Mouse (Mus musculus) CH12.LX (cell line): Measurements from ENCODE around the gene Zfp61. TPM values are rescaled to one million over a fixed set of nuclear protein-coding genes. Genes with fewer than 3 reads are reported as not detected.

Source experiments
- DNase-seq: peaks from one replicate; pipeline ENCODE4 v3.0.0-alpha.2; 2013; ENCODE audit errors: extremely low read depth
- H3K27ac ChIP-seq: 2 replicates; pipeline ENCODE4 v1.5.1; 2012; ENCODE audit warnings: low read depth, mild to moderate bottlenecking, control low read depth, moderate library complexity; ENCODE audit not compliant: insufficient read depth
- H3K27me3 ChIP-seq: replicated peaks from 2 replicates; pipeline ENCODE3; 2012; ENCODE audit warnings: inconsistent platforms
- H3K36me3 ChIP-seq, 2 experiments: replicated peaks in 1 of 2; 2 replicates each; pipeline versions ENCODE3 to v1.6.1; 2012; ENCODE audit warnings: inconsistent platforms in 1 of 2, low read length in 1 of 2, mild to moderate bottlenecking in 1 of 2, mixed read lengths in 1 of 2, moderate library complexity in 1 of 2; ENCODE audit not compliant: control insufficient read depth in 1 of 2, insufficient read depth in 1 of 2
- H3K4me1 ChIP-seq, 2 experiments: 2 replicates each; pipeline ENCODE4 v1.6.1; 2012; ENCODE audit warnings: inconsistent platforms in 1 of 2, moderate library complexity in 1 of 2; ENCODE audit not compliant: insufficient read depth in 2 of 2, control insufficient read depth in 1 of 2
- H3K4me2 ChIP-seq: 2 replicates; pipeline ENCODE4 v1.6.1; 2012; ENCODE audit warnings: low read depth, mild to moderate bottlenecking, control low read depth; ENCODE audit not compliant: poor library complexity, insufficient read depth, severe bottlenecking
- H3K4me3 ChIP-seq, 3 experiments: fragments of 150-350 bp in 1 of 3; sonication (generic) in 1 of 3; replicated peaks in 1 of 3; 2 replicates each; pipeline versions ENCODE3 to v1.5.1; 2011 to 2012; ENCODE audit warnings: low read depth in 2 of 3, low read length in 2 of 3, mild to moderate bottlenecking in 2 of 3, moderate library complexity in 2 of 3, control low read depth in 1 of 3, improper control_type of control experiment in 1 of 3, inconsistent platforms in 1 of 3, mixed read lengths in 1 of 3; ENCODE audit not compliant: poor library complexity in 1 of 3
- H3K79me2 ChIP-seq: replicated peaks from 2 replicates; pipeline ENCODE4 v1.6.1; 2012; ENCODE audit warnings: mild to moderate bottlenecking, moderate library complexity; ENCODE audit not compliant: control insufficient read depth, poor library complexity, insufficient read depth, severe bottlenecking; ENCODE audit errors: extremely low read depth
- H3K9ac ChIP-seq: 2 replicates; pipeline ENCODE4 v1.6.1; 2012; ENCODE audit warnings: low read depth, mild to moderate bottlenecking, control low read depth, moderate library complexity; ENCODE audit not compliant: insufficient read depth
- H3K9me3 ChIP-seq: replicated peaks from 2 replicates; pipeline ENCODE3; 2012; ENCODE audit warnings: low read length, inconsistent platforms, mixed read lengths
- CHD1 ChIP-seq: IDR thresholded peaks from 2 replicates; pipeline ENCODE4 v1.6.1; 2012; ENCODE audit warnings: low read depth, low read length, improper control_type of control experiment, inconsistent platforms
- CTCF ChIP-seq, 2 experiments: IDR thresholded peaks in 1 of 2; conservative IDR thresholded peaks in 1 of 2; 2 replicates each; pipeline ENCODE4 v1.5.1; 2011 to 2012; ENCODE audit warnings: low read depth in 2 of 2, low read length in 2 of 2, improper control_type of control experiment in 1 of 2, inconsistent platforms in 1 of 2, mild to moderate bottlenecking in 1 of 2, moderate library complexity in 1 of 2
- ELF1 ChIP-seq: IDR thresholded peaks from 2 replicates; pipeline ENCODE4 v1.6.1; 2014; ENCODE audit warnings: low read depth, mild to moderate bottlenecking, inconsistent platforms, low read length, improper control_type of control experiment
- EP300 ChIP-seq: IDR thresholded peaks from 2 replicates; pipeline ENCODE4 v1.6.1; 2011; ENCODE audit warnings: low read length, improper control_type of control experiment
- ETS1 ChIP-seq: conservative IDR thresholded peaks from 2 replicates; pipeline ENCODE4 v1.6.1; 2012; ENCODE audit warnings: low read depth, mild to moderate bottlenecking, inconsistent platforms, low read length, improper control_type of control experiment, moderate library complexity
- GABPA ChIP-seq: IDR thresholded peaks from 2 replicates; pipeline ENCODE4 v1.6.1; 2012; ENCODE audit warnings: low read depth, low read length, improper control_type of control experiment, inconsistent platforms; ENCODE audit not compliant: insufficient replicate concordance
- HCFC1 ChIP-seq: IDR thresholded peaks from 2 replicates; pipeline ENCODE4 v1.6.1; 2012; ENCODE audit warnings: low read depth, mild to moderate bottlenecking, inconsistent platforms, low read length, improper control_type of control experiment
- IRF4 ChIP-seq: IDR thresholded peaks from 2 replicates; pipeline ENCODE4 v1.6.1; 2014; ENCODE audit warnings: low read depth, mild to moderate bottlenecking, inconsistent platforms, low read length, improper control_type of control experiment
- JUN ChIP-seq: IDR thresholded peaks from 2 replicates; pipeline ENCODE4 v1.6.1; 2011; ENCODE audit warnings: low read depth, mild to moderate bottlenecking, low read length, improper control_type of control experiment, moderate library complexity; ENCODE audit not compliant: insufficient read depth
- JUND ChIP-seq: conservative IDR thresholded peaks from 2 replicates; pipeline ENCODE4 v1.6.1; 2011; ENCODE audit warnings: low read depth, low read length, improper control_type of control experiment
- KAT2A ChIP-seq: IDR thresholded peaks from 2 replicates; pipeline ENCODE4 v1.6.1; 2012; ENCODE audit warnings: low read length, improper control_type of control experiment, inconsistent platforms; ENCODE audit not compliant: insufficient replicate concordance
- MAFK ChIP-seq: IDR thresholded peaks from 2 replicates; pipeline ENCODE4 v1.6.1; 2011; ENCODE audit warnings: low read length, improper control_type of control experiment; ENCODE audit not compliant: insufficient replicate concordance
- MAX ChIP-seq: IDR thresholded peaks from 2 replicates; pipeline ENCODE4 v1.6.1; 2011; ENCODE audit warnings: low read length, improper control_type of control experiment
- MXI1 ChIP-seq: IDR thresholded peaks from 2 replicates; pipeline ENCODE4 v1.6.1; 2011; ENCODE audit warnings: mild to moderate bottlenecking, low read depth, low read length, improper control_type of control experiment
- MYC ChIP-seq: IDR thresholded peaks from 2 replicates; pipeline ENCODE4 v1.6.1; 2011; ENCODE audit warnings: low read depth, mild to moderate bottlenecking, improper control_type of control experiment, low read length
- NELFE ChIP-seq: IDR thresholded peaks from 2 replicates; pipeline ENCODE4 v1.6.1; 2011; ENCODE audit warnings: low read depth, low read length, improper control_type of control experiment
- NRF1 ChIP-seq: IDR thresholded peaks from 2 replicates; pipeline ENCODE4 v1.6.1; 2014; ENCODE audit warnings: low read depth, mild to moderate bottlenecking, inconsistent platforms, low read length, improper control_type of control experiment, moderate library complexity
- PAX5 ChIP-seq: IDR thresholded peaks from 2 replicates; pipeline ENCODE4 v1.6.1; 2012; ENCODE audit warnings: low read length, inconsistent platforms, mixed read lengths
- POLR2A ChIP-seq: IDR thresholded peaks from 2 replicates; pipeline ENCODE4 v1.6.1; 2011; ENCODE audit warnings: low read depth, mild to moderate bottlenecking, improper control_type of control experiment, low read length
- RAD21 ChIP-seq: IDR thresholded peaks from 2 replicates; pipeline ENCODE4 v1.6.1; 2011; ENCODE audit warnings: low read depth, mild to moderate bottlenecking, low read length, improper control_type of control experiment, moderate library complexity
- RCOR1 ChIP-seq: conservative IDR thresholded peaks from 2 replicates; pipeline ENCODE4 v1.6.1; 2012; ENCODE audit warnings: low read depth, mild to moderate bottlenecking, inconsistent platforms, low read length, improper control_type of control experiment
- SIN3A ChIP-seq: IDR thresholded peaks from 2 replicates; pipeline ENCODE4 v1.6.1; 2012; ENCODE audit warnings: low read length, improper control_type of control experiment, inconsistent platforms
- TBP ChIP-seq: conservative IDR thresholded peaks from 2 replicates; pipeline ENCODE4 v1.6.1; 2011; ENCODE audit warnings: low read depth, low read length, improper control_type of control experiment
- TCF12 ChIP-seq: IDR thresholded peaks from 2 replicates; pipeline ENCODE4 v1.6.1; 2014; ENCODE audit warnings: low read depth, mild to moderate bottlenecking, inconsistent platforms, low read length, improper control_type of control experiment
- UBTF ChIP-seq: IDR thresholded peaks from 2 replicates; pipeline ENCODE4 v1.6.1; 2012; ENCODE audit warnings: low read depth, mild to moderate bottlenecking, inconsistent platforms, low read length, improper control_type of control experiment, moderate library complexity
- USF2 ChIP-seq: conservative IDR thresholded peaks from 2 replicates; pipeline ENCODE4 v1.6.1; 2011; ENCODE audit warnings: low read depth, low read length, improper control_type of control experiment
- ZC3H11A ChIP-seq: IDR thresholded peaks from 2 replicates; pipeline ENCODE4 v1.6.1; 2012; ENCODE audit warnings: low read depth, mild to moderate bottlenecking, inconsistent platforms, low read length, improper control_type of control experiment
- ZMIZ1 ChIP-seq: IDR thresholded peaks from 2 replicates; pipeline ENCODE4 v1.6.1; 2012; ENCODE audit warnings: low read depth, mild to moderate bottlenecking, inconsistent platforms, low read length, improper control_type of control experiment
- ZNF384 ChIP-seq: IDR thresholded peaks from 2 replicates; pipeline ENCODE4 v1.6.1; 2012; ENCODE audit warnings: low read depth, low read length, improper control_type of control experiment, inconsistent platforms
- dilution Hi-C: fragments of 300-500 bp; cut with MboI; formaldehyde crosslinking; loops from 2 replicates; pipeline ENCODE4 v1.14.3; 2020; ENCODE audit warnings: low sequenced_read_pairs; ENCODE audit not compliant: extremely low pct_unique_long_range_greater_than_20kb, extremely low pct_ligation_motif_present
- in situ Hi-C: fragments of 300-500 bp; cut with MboI; formaldehyde crosslinking; loops from 3 replicates; pipeline ENCODE4 v1.14.3; 2019; ENCODE audit warnings: low sequenced_read_pairs, low pct_ligation_motif_present, low pct_unique_long_range_greater_than_20kb, mixed read lengths
- polyA plus RNA-seq: library from polyadenylated mRNA; unstranded; fragments of >175 nt; gene quantifications from 2 replicates; pipeline ENCODE4 v1.2.1, GENCODE M21; 2012; ENCODE audit warnings: low read depth; ENCODE audit not compliant: insufficient read length
- total RNA-seq, 2 experiments: library from RNA; depleted of rRNA; stranded (reverse); fragments of 300-350 nt in 1 of 2; fragments of >200 nt in 1 of 2; gene quantifications; 2 replicates each; pipeline ENCODE4 v1.2.3; 2012 to 2014

The Zfp61 gene
- total and polyA plus RNA-seq, 3 experiments: 2.3 to 3.3 (median 3.2) TPM

GRCm38 (mm10) chr7:24294763-24295162, 6.3 kb downstream of the Zfp61 start:
- H3K4me2 ChIP-seq: no peak overlapping the region
- H3K4me1 ChIP-seq: peaks cover 0 to 5% of the 10 kb centered on the region in 2 experiments; a peak in 1 of 4 replicates
- in situ Hi-C loops (loop anchor here (10.0 kb wide), 1 partner anchor 140 kb away; no protein-coding TSS in a partner anchor), dilution Hi-C loops (no loop called here)
- H3K9ac ChIP-seq: no peak overlapping the region
- no peaks in the 10 kb centered on the region for H3K27me3 ChIP-seq
- no peak for TF ChIP-seq PAX5
- TF ChIP-seq JUN: no peak
- no peak for TF ChIP-seq CTCF (conservative IDR thresholded peaks at IDR 0.05 in 1 of 2, IDR thresholded peaks at IDR 0.05 in 1 of 2; ENCODE audit: low read depth in 2 of 2, low read length in 2 of 2)
- TF ChIP-seq SIN3A: no peak
- TF ChIP-seq IRF4: no peak
- TF ChIP-seq GABPA: no peak
- TF ChIP-seq ZNF384: no peak
- TF ChIP-seq ZC3H11A: no peak
- no peak for TF ChIP-seq UBTF
- TF ChIP-seq RCOR1: no peak
- TF ChIP-seq MXI1: no peak
- no peak for TF ChIP-seq USF2
- TF ChIP-seq NRF1: no peak
- TF ChIP-seq TBP: no peak
- no peak for TF ChIP-seq MAFK
- TF ChIP-seq ZMIZ1: no peak
- TF ChIP-seq NELFE: no peak
- no peak for TF ChIP-seq POLR2A
- TF ChIP-seq CHD1: no peak
- TF ChIP-seq TCF12: no peak
- H3K36me3 ChIP-seq: peaks cover 9 to 71% of the 10 kb centered on the region in 2 experiments
- no peaks in the 10 kb centered on the region for H3K9me3 ChIP-seq
- DNase-seq: no peak
- no peak overlapping the region for H3K27ac ChIP-seq
- no peaks in the 10 kb centered on the region for H3K79me2 ChIP-seq
- H3K4me3 ChIP-seq: no peak overlapping the region

GRCm38 (mm10) chr7:24293061-24293851, 7.8 kb downstream of the Zfp61 start:
- dilution Hi-C loops: no loop called here
- no peak overlapping the region for H3K9ac ChIP-seq

More at GRCm38 (mm10) chr7:24293061-24293851, 7.8 kb downstream of the Zfp61 start:
- Histone ChIP-seq H3K27ac (no peak overlapping the region), H3K4me3 (no peak overlapping the region), H3K27me3 (no peaks in the 10 kb centered on the region), H3K9me3 (no peaks in the 10 kb centered on the region), H3K4me1 (peaks cover 0 to 5% of the 10 kb centered on the region in 2 experiments; a peak in 1 of 4 replicates), H3K4me2 (no peak overlapping the region), H3K79me2 (no peaks in the 10 kb centered on the region), H3K36me3 (peaks cover 9 to 64% of the 10 kb centered on the region in 2 experiments)
- in situ Hi-C loops: loop anchor here (10.0 kb wide), 1 partner anchor 138 kb away; no protein-coding TSS in a partner anchor
- DNase-seq: no peak
- TF ChIP-seq UBTF (no peak), KAT2A (no peak), JUND (no peak), MYC (no peak), TCF12 (no peak), EP300 (no peak), RAD21 (no peak), IRF4 (no peak), MAFK (no peak), GABPA (no peak), USF2 (no peak), ELF1 (no peak), NRF1 (no peak), ETS1 (no peak), CHD1 (no peak), MAX (no peak), RCOR1 (no peak), PAX5 (no peak), ZNF384 (no peak), HCFC1 (no peak)
